Mouse (Mus musculus) urinary bladder, postnatal 10 days (tissue): ENCODE data around the gene Adgrl3.
"Not testable (repeated sequence)": the region's sequence is repeated elsewhere in the genome, so short reads cannot be mapped to it uniquely, and the experiment has no call there.

Experiments
- DNase-seq: peaks from one replicate; pipeline ENCODE4 v3.0.0; 2022; ENCODE audit warnings: low spot score

Adgrl3 gene

GRCm38 (mm10) chr5:81405582-81406143, 385.7 kb downstream of the Adgrl3 start:
- DNase-seq = no peak

GRCm38 (mm10) chr5:81417326-81417725, 397.4 kb downstream of the Adgrl3 start:
- DNase-seq = no peak

GRCm38 (mm10) chr5:81427393-81427792, 407.5 kb downstream of the Adgrl3 start:
- DNase-seq = no peak

GRCm38 (mm10) chr5:81436375-81436774, 416.4 kb downstream of the Adgrl3 start:
- no peak for DNase-seq

GRCm38 (mm10) chr5:81442150-81442549, 422.2 kb downstream of the Adgrl3 start:
- no peak for DNase-seq

GRCm38 (mm10) chr5:81465971-81466370, 446.0 kb downstream of the Adgrl3 start:
- DNase-seq = no peak

GRCm38 (mm10) chr5:81474681-81475080, 454.7 kb downstream of the Adgrl3 start:
- DNase-seq = no peak

GRCm38 (mm10) chr5:81475406-81475805, 455.5 kb downstream of the Adgrl3 start:
- no peak for DNase-seq

- DNase-seq = no peak
Observed at GRCm38 (mm10) chr5:81475971-81476606, 456.2 kb downstream of the Adgrl3 start.

- no peak for DNase-seq
Observed at GRCm38 (mm10) chr5:81480911-81481310, 461.0 kb downstream of the Adgrl3 start.

- no peak for DNase-seq
Observed at GRCm38 (mm10) chr5:81483890-81484289, 464.0 kb downstream of the Adgrl3 start.

GRCm38 (mm10) chr5:81501076-81501475, 481.1 kb downstream of the Adgrl3 start:
- no peak for DNase-seq

- DNase-seq = no peak
Observed at GRCm38 (mm10) chr5:81518720-81519496, 499.0 kb downstream of the Adgrl3 start.

- no peak for DNase-seq
Observed at GRCm38 (mm10) chr5:81519497-81520382, 499.8 kb downstream of the Adgrl3 start.

- DNase-seq = no peak
Observed at GRCm38 (mm10) chr5:81522760-81523159, 502.8 kb downstream of the Adgrl3 start.

- DNase-seq = no peak
Observed at GRCm38 (mm10) chr5:81524532-81524961, 504.6 kb downstream of the Adgrl3 start.

GRCm38 (mm10) chr5:81525326-81525725, 505.4 kb downstream of the Adgrl3 start:
- no peak for DNase-seq

- DNase-seq = no peak
Observed at GRCm38 (mm10) chr5:81531639-81532038, 511.7 kb downstream of the Adgrl3 start.

GRCm38 (mm10) chr5:81550211-81550610, 530.3 kb downstream of the Adgrl3 start:
- DNase-seq = no peak

- DNase-seq = not testable (repeated sequence)
Observed at GRCm38 (mm10) chr5:81555149-81555548, 535.2 kb downstream of the Adgrl3 start.

GRCm38 (mm10) chr5:81556008-81556407, 536.1 kb downstream of the Adgrl3 start:
- DNase-seq = no peak

- DNase-seq = no peak
Observed at GRCm38 (mm10) chr5:81558965-81559364, 539.0 kb downstream of the Adgrl3 start.
